Mouse (Mus musculus): ENCODE data around the gene 6430531B16Rik.

DNA sequence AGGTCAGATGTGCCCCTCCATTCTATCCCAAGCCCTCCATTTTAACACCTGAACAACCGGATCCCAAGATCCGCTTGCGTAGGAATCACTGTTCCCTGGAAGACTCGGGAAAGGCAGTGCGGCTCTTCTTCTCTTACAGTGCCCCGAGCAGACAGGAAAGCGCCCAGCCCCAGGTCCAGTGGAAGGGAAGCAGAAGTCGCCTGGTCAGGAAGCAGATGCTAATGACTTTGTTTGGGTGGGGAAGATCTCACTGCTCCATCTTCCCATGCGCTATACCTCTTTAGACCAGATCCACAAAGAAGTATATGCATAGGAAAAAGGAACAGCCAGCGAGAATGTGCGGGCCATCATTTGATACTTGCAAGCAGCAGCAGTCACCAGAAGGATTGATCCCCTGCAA lies 21.1 kb downstream of the 6430531B16Rik start:
- TF ChIP-seq POLR2A (IDR thresholded peaks at IDR 0.05; ENCODE audit: low read depth, low read length) (no peak), CTCF (conservative IDR thresholded peaks at IDR 0.05; ENCODE audit: insufficient read depth, insufficient read length, low read depth, low read length) (no peak)

All from kidney, adult 2 months (tissue).